Mouse (Mus musculus): Measurements from ENCODE around the gene Lrp1. TPM values are rescaled to one million over a fixed set of nuclear protein-coding genes. Genes with fewer than 3 reads are reported as not detected.
A peak's percentile ranks its signal among the peaks of the same experiment; 100 is the strongest.
"Not testable (repeated sequence)": the region's sequence is repeated elsewhere in the genome, so short reads cannot be mapped to it uniquely, and the experiment has no call there.

The Lrp1 gene
- total RNA-seq (2022), result 100 to 1,000 TPM; 212 to 271 (median 242) TPM

GRCm38 (mm10) chr10:127620406-127621190 lies at the start of gene Lrp1:
Gene Lrp1, minus strand, starts transcription at chr10:127621148.
- DNase-seq, result no peak

GRCm38 (mm10) chr10:127670185-127670584 lies 49.2 kb upstream of the Lrp1 start:
- DNase-seq, result no peak

- no peak for DNase-seq
Observed at GRCm38 (mm10) chr10:127669170-127669569, 48.2 kb upstream of the Lrp1 start.

- peak; percentile 78 for DNase-seq
Observed at GRCm38 (mm10) chr10:127668093-127669050, 47.4 kb upstream of the Lrp1 start, which contains the start of gene Nab2. Gene Nab2, minus strand, starts transcription at chr10:127668568.

- DNase-seq, result peak; percentile 86
Observed at GRCm38 (mm10) chr10:127667269-127668092, 46.5 kb upstream of the Lrp1 start.

GRCm38 (mm10) chr10:127666501-127667268 lies 45.7 kb upstream of the Lrp1 start, which contains the start of gene Nemp1:
Gene Nemp1, plus strand, starts transcription at chr10:127666901.
- DNase-seq, result peak; percentile 89

- no peak for DNase-seq
Observed at GRCm38 (mm10) chr10:127665366-127666181, 44.6 kb upstream of the Lrp1 start.

- peak; percentile 28 for DNase-seq
Observed at GRCm38 (mm10) chr10:127664891-127665290, 43.9 kb upstream of the Lrp1 start.

- DNase-seq, result no peak
Observed at GRCm38 (mm10) chr10:127664166-127664565, 43.2 kb upstream of the Lrp1 start.

- no peak for DNase-seq
Observed at GRCm38 (mm10) chr10:127663590-127663989, 42.6 kb upstream of the Lrp1 start.

GRCm38 (mm10) chr10:127662666-127663253 lies 41.8 kb upstream of the Lrp1 start:
- no peak for DNase-seq

- DNase-seq, result peak; percentile 67
Observed at GRCm38 (mm10) chr10:127661915-127662663, 41.1 kb upstream of the Lrp1 start.

GRCm38 (mm10) chr10:127661291-127661914 lies 40.5 kb upstream of the Lrp1 start:
- no peak for DNase-seq

- DNase-seq, result no peak
Observed at GRCm38 (mm10) chr10:127659551-127659950, 38.6 kb upstream of the Lrp1 start.

- no peak for DNase-seq
Observed at GRCm38 (mm10) chr10:127658076-127658475, 37.1 kb upstream of the Lrp1 start.

- not testable (repeated sequence) for DNase-seq
Observed at GRCm38 (mm10) chr10:127657617-127658016, 36.7 kb upstream of the Lrp1 start.

GRCm38 (mm10) chr10:127654970-127655579 lies 34.1 kb upstream of the Lrp1 start:
- DNase-seq, result no peak
